Mouse (Mus musculus): ENCODE results near the gene Rbfox3. TPM values are rescaled to one million over a fixed set of nuclear protein-coding genes. Genes with fewer than 3 reads are reported as not detected.

Gene Rbfox3
- polyA plus RNA-seq, 1 experiment = 0.19 TPM

DNA sequence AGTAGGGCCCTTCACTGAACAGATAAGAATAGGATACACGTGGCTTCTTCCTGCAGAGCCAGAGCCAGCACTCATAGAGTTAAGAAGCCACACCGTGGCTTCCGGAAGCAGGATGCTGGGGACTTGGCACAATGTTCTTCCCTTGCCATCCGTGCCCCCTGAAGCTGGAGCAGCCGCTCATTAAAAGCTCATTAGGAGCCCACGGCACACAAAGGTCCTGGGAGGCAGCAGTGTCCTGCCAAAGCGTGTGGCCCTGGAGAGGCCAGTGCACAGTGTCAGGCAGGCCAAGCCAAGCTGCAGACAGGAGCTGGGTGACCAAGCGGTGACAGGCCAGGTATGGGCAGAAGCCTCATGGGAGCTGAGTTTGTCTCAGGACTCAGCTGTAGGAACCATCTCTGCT is 334.8 kb downstream of the Rbfox3 start:
- Histone ChIP-seq H3K27ac (ENCODE audit: insufficient read depth, low read depth, low read length) (no peak overlapping the region), H3K27me3 (ENCODE audit: control insufficient read depth, insufficient read depth, low read length) (no peaks in the 10 kb centered on the region), H3K4me3 (ENCODE audit: low read depth, low read length) (no peak overlapping the region), H3K4me1 (ENCODE audit: control insufficient read depth, insufficient read depth, insufficient read length, low read length) (no peaks in the 10 kb centered on the region), H3K36me3 (ENCODE audit: control insufficient read depth, insufficient read depth, low read length) (no peaks in the 10 kb centered on the region)
- TF ChIP-seq CTCF (IDR thresholded peaks at IDR 0.05; ENCODE audit: extremely low read depth, insufficient read length, insufficient replicate concordance, low read depth, low read length) = no peak
- no peak for TF ChIP-seq POLR2A (IDR thresholded peaks at IDR 0.05; ENCODE audit: low read depth, low read length)
- 57% methylated on average over 8 of the region's 8 CpGs for WGBS

DNA sequence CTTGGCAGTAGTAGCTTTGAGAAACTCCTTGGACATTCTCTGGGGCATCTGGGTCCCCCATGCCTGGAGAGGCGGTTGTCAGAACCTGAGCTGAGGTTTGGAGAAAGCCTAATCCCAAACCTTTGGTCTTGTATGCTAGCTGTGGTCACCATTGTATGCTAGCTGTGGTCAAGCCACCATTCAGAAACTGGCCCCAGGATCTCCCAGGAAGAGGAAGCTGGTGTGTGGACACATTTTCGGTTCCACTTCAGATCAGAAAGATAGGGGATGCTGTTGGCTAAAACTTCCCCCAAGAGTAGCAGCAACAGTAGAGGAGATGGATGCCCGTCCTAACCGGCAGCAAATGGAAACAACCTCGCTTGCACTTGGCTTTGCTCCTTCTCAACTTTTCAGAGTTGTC is 337.0 kb downstream of the Rbfox3 start:
- TF ChIP-seq POLR2A (IDR thresholded peaks at IDR 0.05; ENCODE audit: low read depth, low read length) (no peak), CTCF (IDR thresholded peaks at IDR 0.05; ENCODE audit: extremely low read depth, insufficient read length, insufficient replicate concordance, low read depth, low read length) (no peak)

DNA sequence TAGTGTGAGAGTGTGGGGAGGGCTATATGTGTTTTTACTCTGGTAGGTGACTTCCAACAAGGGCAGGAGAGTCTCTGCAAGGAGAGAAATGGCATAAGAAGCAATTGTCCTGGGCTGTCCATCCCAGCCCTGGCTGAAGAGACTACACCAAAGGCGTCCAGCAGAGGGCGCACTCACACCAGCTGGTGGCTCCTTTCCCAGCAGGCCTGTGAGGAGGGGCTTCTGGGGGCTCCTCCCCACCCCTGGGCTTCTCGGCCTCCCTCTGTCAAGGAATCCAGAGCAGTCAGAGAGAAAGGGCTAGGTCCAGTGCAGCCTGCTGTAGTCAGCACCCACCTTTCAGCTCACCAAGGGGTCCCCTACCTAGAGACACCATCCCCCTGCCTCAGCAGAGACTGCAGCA is 337.8 kb downstream of the Rbfox3 start:
- peak; percentile 60; the same call in 1 of the 2 replicates for TF ChIP-seq CTCF (IDR thresholded peaks at IDR 0.05; ENCODE audit: extremely low read depth, insufficient read length, insufficient replicate concordance, low read depth, low read length)
- no peak for TF ChIP-seq POLR2A (IDR thresholded peaks at IDR 0.05; ENCODE audit: low read depth, low read length)
- 1% methylated on average over 3 of the region's 3 CpGs for WGBS
- no peaks in the 10 kb centered on the region for H3K36me3 ChIP-seq (ENCODE audit: control insufficient read depth, insufficient read depth, low read length)
- H3K4me3 ChIP-seq (ENCODE audit: low read depth, low read length) = no peak overlapping the region
- no peaks in the 10 kb centered on the region for H3K4me1 ChIP-seq (ENCODE audit: control insufficient read depth, insufficient read depth, insufficient read length, low read length)
- no peak overlapping the region for H3K27ac ChIP-seq (ENCODE audit: insufficient read depth, low read depth, low read length)
- H3K27me3 ChIP-seq (ENCODE audit: control insufficient read depth, insufficient read depth, low read length) = peaks cover 19% of the 10 kb centered on the region

More for the DNA sequence above, 337.0 kb downstream of the Rbfox3 start:
- Histone ChIP-seq H3K27me3 (ENCODE audit: control insufficient read depth, insufficient read depth, low read length) (peaks cover 11% of the 10 kb centered on the region), H3K4me1 (ENCODE audit: control insufficient read depth, insufficient read depth, insufficient read length, low read length) (no peaks in the 10 kb centered on the region), H3K27ac (ENCODE audit: insufficient read depth, low read depth, low read length) (no peak overlapping the region), H3K36me3 (ENCODE audit: control insufficient read depth, insufficient read depth, low read length) (no peaks in the 10 kb centered on the region), H3K4me3 (ENCODE audit: low read depth, low read length) (no peak overlapping the region)
- 63% methylated on average over 5 of the region's 5 CpGs for WGBS

DNA sequence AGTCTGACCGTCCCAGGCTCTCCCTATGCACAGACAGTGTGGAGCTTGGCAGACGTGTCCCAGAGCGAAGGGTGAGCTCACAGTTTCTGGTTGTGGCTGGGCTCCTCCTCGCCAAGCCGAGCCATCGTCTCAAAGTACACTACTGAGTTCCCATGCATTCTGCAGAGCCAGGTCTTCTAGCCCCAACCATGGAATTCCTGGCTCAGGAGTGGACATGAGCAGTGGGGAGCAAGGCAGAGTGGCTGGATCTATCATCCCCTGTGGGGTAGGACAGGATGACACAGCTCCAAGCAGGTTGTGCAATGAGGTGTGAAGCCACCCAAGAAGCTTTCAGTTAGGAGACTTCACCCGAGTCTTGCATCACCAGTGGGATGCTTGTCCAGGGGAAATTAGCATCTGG is 338.4 kb downstream of the Rbfox3 start:
- 64% methylated on average over 7 of the region's 7 CpGs for WGBS
- no peak for TF ChIP-seq CTCF (IDR thresholded peaks at IDR 0.05; ENCODE audit: extremely low read depth, insufficient read length, insufficient replicate concordance, low read depth, low read length)
- TF ChIP-seq POLR2A (IDR thresholded peaks at IDR 0.05; ENCODE audit: low read depth, low read length) = no peak
- Histone ChIP-seq H3K36me3 (ENCODE audit: control insufficient read depth, insufficient read depth, low read length) (no peaks in the 10 kb centered on the region), H3K27me3 (ENCODE audit: control insufficient read depth, insufficient read depth, low read length) (peaks cover 21% of the 10 kb centered on the region), H3K4me3 (ENCODE audit: low read depth, low read length) (no peak overlapping the region), H3K4me1 (ENCODE audit: control insufficient read depth, insufficient read depth, insufficient read length, low read length) (no peaks in the 10 kb centered on the region), H3K27ac (ENCODE audit: insufficient read depth, low read depth, low read length) (no peak overlapping the region)

DNA sequence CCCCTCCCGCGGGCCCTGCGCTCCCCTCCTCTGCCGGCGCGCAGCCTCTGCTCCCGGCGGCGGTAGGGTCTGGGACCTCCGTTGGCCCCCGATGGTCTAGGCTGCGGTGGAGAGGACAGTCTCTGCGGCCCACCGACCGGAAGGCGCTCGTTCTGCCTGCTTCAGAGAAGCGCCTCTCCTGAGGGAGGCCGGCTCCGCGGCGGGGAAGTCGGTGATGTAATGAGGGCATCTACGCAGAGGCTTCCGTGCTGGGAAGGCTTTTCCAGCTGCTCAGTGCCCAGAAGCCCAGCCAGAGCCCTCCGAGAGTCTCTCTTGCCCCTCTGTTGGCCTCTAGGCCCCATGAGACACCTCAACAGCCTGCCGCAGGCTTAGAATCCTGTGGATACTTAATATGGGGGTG is 341.2 kb downstream of the Rbfox3 start:
- H3K27me3 ChIP-seq (ENCODE audit: control insufficient read depth, insufficient read depth, low read length) = peaks cover 21% of the 10 kb centered on the region

DNA sequence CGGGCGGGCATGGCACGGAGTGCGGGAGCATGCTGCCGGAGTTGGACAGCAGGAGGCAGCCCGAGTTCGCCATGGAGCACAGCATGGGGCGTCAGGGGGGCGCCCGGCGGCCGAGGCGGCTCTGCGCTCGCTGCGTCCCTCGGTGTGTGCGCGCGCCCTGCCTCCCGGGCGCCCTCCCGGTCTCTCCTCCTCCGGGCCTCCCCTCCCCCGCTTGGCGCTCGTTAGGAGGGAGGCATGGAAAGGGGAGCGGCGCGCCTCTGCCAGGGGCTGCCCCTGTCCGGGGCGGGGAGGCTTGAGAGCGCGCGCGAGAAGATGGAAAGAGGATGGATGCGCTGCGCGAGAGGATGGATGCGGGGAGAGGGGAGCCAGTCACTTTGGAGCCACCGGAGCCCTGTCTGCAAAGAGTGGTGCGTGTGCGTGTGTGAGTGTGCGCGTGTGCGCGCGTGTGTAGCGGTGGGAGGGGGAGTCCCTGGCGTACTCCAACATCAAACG is 341.8 kb downstream of the Rbfox3 start:
- Histone ChIP-seq H3K4me1 (ENCODE audit: control insufficient read depth, insufficient read depth, insufficient read length, low read length) (no peaks in the 10 kb centered on the region), H3K27ac (ENCODE audit: insufficient read depth, low read depth, low read length) (no peak overlapping the region), H3K36me3 (ENCODE audit: control insufficient read depth, insufficient read depth, low read length) (no peaks in the 10 kb centered on the region), H3K27me3 (ENCODE audit: control insufficient read depth, insufficient read depth, low read length) (peaks cover 21% of the 10 kb centered on the region), H3K4me3 (ENCODE audit: low read depth, low read length) (no peak overlapping the region)
- WGBS = 2% methylated on average over 51 of the region's 51 CpGs
- TF ChIP-seq POLR2A (IDR thresholded peaks at IDR 0.05; ENCODE audit: low read depth, low read length) (no peak), CTCF (IDR thresholded peaks at IDR 0.05; ENCODE audit: extremely low read depth, insufficient read length, insufficient replicate concordance, low read depth, low read length) (no peak)

More for the DNA sequence above, 341.2 kb downstream of the Rbfox3 start:
- no peak overlapping the region for H3K27ac ChIP-seq (ENCODE audit: insufficient read depth, low read depth, low read length)
- TF ChIP-seq POLR2A (IDR thresholded peaks at IDR 0.05; ENCODE audit: low read depth, low read length) = no peak
- TF ChIP-seq CTCF (IDR thresholded peaks at IDR 0.05; ENCODE audit: extremely low read depth, insufficient read length, insufficient replicate concordance, low read depth, low read length) = no peak
- H3K36me3 ChIP-seq (ENCODE audit: control insufficient read depth, insufficient read depth, low read length) = no peaks in the 10 kb centered on the region
- WGBS = 3% methylated on average over 27 of the region's 27 CpGs
- no peak overlapping the region for H3K4me3 ChIP-seq (ENCODE audit: low read depth, low read length)
- H3K4me1 ChIP-seq (ENCODE audit: control insufficient read depth, insufficient read depth, insufficient read length, low read length) = no peaks in the 10 kb centered on the region

DNA sequence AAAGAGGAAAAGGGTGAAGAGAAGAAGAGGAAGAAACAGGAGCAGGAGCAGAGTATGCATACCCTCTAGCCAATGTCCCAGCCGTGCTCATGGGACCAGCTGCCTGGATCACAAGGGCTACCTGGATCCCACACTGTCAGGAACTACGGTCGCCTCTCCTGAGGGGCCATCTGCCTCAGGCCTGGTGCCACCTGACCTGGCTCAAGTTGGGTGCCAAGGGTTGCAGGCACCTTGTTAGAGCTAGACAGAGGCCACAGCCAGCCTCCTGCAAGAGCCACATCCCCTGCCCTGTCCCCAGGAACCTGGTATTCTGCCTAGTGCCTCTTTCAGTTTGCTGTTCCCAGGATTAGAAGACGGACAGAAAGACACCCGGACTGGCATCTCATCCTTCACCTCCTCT is 347.5 kb downstream of the Rbfox3 start:
- Histone ChIP-seq H3K4me1 (ENCODE audit: control insufficient read depth, insufficient read depth, insufficient read length, low read length) (no peaks in the 10 kb centered on the region), H3K27me3 (ENCODE audit: control insufficient read depth, insufficient read depth, low read length) (peaks cover 4% of the 10 kb centered on the region; the same call in 1 of the 2 replicates), H3K27ac (ENCODE audit: insufficient read depth, low read depth, low read length) (no peak overlapping the region), H3K36me3 (ENCODE audit: control insufficient read depth, insufficient read depth, low read length) (no peaks in the 10 kb centered on the region), H3K4me3 (ENCODE audit: low read depth, low read length) (no peak overlapping the region)
- WGBS = 88% methylated on average over 5 of the region's 5 CpGs
- no peak for TF ChIP-seq CTCF (IDR thresholded peaks at IDR 0.05; ENCODE audit: extremely low read depth, insufficient read length, insufficient replicate concordance, low read depth, low read length)
- no peak for TF ChIP-seq POLR2A (IDR thresholded peaks at IDR 0.05; ENCODE audit: low read depth, low read length)

All from small intestine, adult 2 months (tissue).